In genomic region chr2:174613921-174614441, GRCm38 (mm10) we compare ENCODE assay signal across 11 mouse cellular contexts. TPM values are rescaled to one million over a fixed set of nuclear protein-coding genes. Genes with fewer than 3 reads are reported as not detected.
A peak's percentile ranks its signal among the peaks of the same experiment; 100 is the strongest.
DNase-seq lines count a peak whose midpoint lies in the region; ATAC-seq and TF ChIP-seq lines count a peak whose summit lies in the region.
"Had no signal": no experiment of that assay in that cellular context is flagged by ENCODE, and none has a peak within 500 bp of the region (broad histone marks: within the 10 kb centered on the region; RNA-seq: fewer than 3 reads in every experiment).

No protein-coding gene starts in this region.

- 0 out of 2 replicates have a peak, but pooled peaks have one; percentile 23 for ATAC-seq in heart, embryonic 16.5 days (replicated peaks; ENCODE audit: extremely low read depth, insufficient read depth, low FRiP score)
- ATAC-seq in monocyte, adult 5-6 weeks (replicated peaks; ENCODE audit: insufficient number of reproducible peaks, low FRiP score, low TSS enrichment, poor library complexity, severe bottlenecking) = peak; percentile 88
- ATAC-seq: forebrain, postnatal 0 days; midbrain, embryonic 13.5 days had no signal

- H3K4me3 ChIP-seq in heart, embryonic 16.5 days (ENCODE audit: low read length) = no peak overlapping the region
- H3K4me3 ChIP-seq in liver, adult 2 months (ENCODE audit: insufficient read depth, low read depth, low read length) = no peak overlapping the region
- H3K4me3 ChIP-seq: midbrain, embryonic 13.5 days had no signal

- H3K4me2 ChIP-seq in heart, embryonic 16.5 days (ENCODE audit: low read depth, low read length) = no peak overlapping the region
- H3K4me2 ChIP-seq: midbrain, embryonic 13.5 days had no signal

- TF ChIP-seq POLR2A in liver, adult 2 months (IDR thresholded peaks at IDR 0.05; ENCODE audit: extremely low read depth, insufficient read depth, low read length) = no peak

- no peak overlapping the region for H3K27ac ChIP-seq in heart, embryonic 16.5 days (ENCODE audit: low read length)
- no peak overlapping the region; the same call in 1 of the 2 replicates for H3K27ac ChIP-seq in liver, adult 2 months (replicated peaks; ENCODE audit: insufficient read depth, low read depth, low read length)
- H3K27ac ChIP-seq: midbrain, embryonic 13.5 days had no signal

- 55% methylated on average over 11 of the region's 11 CpGs for whole genome bisulfite sequencing in heart, embryonic 16.5 days
- 74% methylated on average over 11 of the region's 11 CpGs for WGBS in liver, adult 2 months

- TF ChIP-seq CTCF in liver, adult 2 months (IDR thresholded peaks at IDR 0.05; ENCODE audit: low read depth, low read length) = no peak

- no peaks in the 10 kb centered on the region for H3K27me3 ChIP-seq in heart, embryonic 16.5 days (ENCODE audit: control insufficient read depth, insufficient read depth, low read length)
- H3K27me3 ChIP-seq in liver, adult 2 months (ENCODE audit: control insufficient read depth, insufficient read depth, low read length) = no peaks in the 10 kb centered on the region
- H3K27me3 ChIP-seq: midbrain, embryonic 13.5 days had no signal

- H3K9ac ChIP-seq in heart, embryonic 16.5 days (ENCODE audit: low read length) = no peak overlapping the region
- no peak overlapping the region for H3K9ac ChIP-seq in liver, adult 2 months (ENCODE audit: low read depth, low read length)
- H3K9ac ChIP-seq: forebrain, postnatal 0 days; midbrain, embryonic 13.5 days had no signal

- no peaks in the 10 kb centered on the region for H3K9me3 ChIP-seq in heart, embryonic 16.5 days (replicated peaks; ENCODE audit: control insufficient read depth, low read length)
- H3K9me3 ChIP-seq: midbrain, embryonic 13.5 days had no signal

- intact Hi-C loops in heart, postnatal 36 days (cut with DNase I) = no loop called here

- H3K4me1 ChIP-seq in heart, embryonic 16.5 days (ENCODE audit: control insufficient read depth, insufficient read depth, low read length) = no peaks in the 10 kb centered on the region
- no peaks in the 10 kb centered on the region for H3K4me1 ChIP-seq in liver, adult 2 months (ENCODE audit: control insufficient read depth, insufficient read depth, low read length)
- H3K4me1 ChIP-seq: midbrain, embryonic 13.5 days had no signal

- no peaks in the 10 kb centered on the region for H3K79me2 ChIP-seq in liver, adult 2 months (ENCODE audit: control insufficient read depth, insufficient read depth, low read length)

- DNase-seq in heart, postnatal 36 days = no peak
- DNase-seq in liver, adult 2 months (ENCODE audit: extremely low read depth, low read depth, low spot score) = peak; percentile 16
- peak; percentile 74 for DNase-seq in thymus, postnatal 25 days
- no peak for DNase-seq in testis, postnatal 10 days (ENCODE audit: low spot score)
- DNase-seq in cerebellum, postnatal 14 days = no peak
- no peak for DNase-seq in cerebellum, adult 9-10 months
- DNase-seq: forebrain, postnatal 0 days; kidney, adult 11 months had no signal

- H3K36me3 ChIP-seq in heart, embryonic 16.5 days (ENCODE audit: control insufficient read depth, insufficient read depth) = no peaks in the 10 kb centered on the region
- H3K36me3 ChIP-seq in liver, adult 2 months (ENCODE audit: control insufficient read depth, insufficient read depth, low read length) = no peaks in the 10 kb centered on the region
- H3K36me3 ChIP-seq: midbrain, embryonic 13.5 days had no signal

RNA-seq across cellular contexts. Expression of gene Zfp831, which starts 29.4 kb away (rescaled TPM):
- 0.01 and 0.04 TPM in 2 replicates for polyA plus RNA-seq in heart, embryonic 16.5 days (2015; fragmentation: Nextera tagmentation; extraction: Ambion mirVana)
- under 1 TPM; 0.08 TPM for total RNA-seq in heart, postnatal 36 days (2021)
- total RNA-seq in liver, adult 2 months (2014; rRNA removed) = 0.09 and 0.13 TPM in 2 replicates
- 0.04 and 0.06 TPM in 2 replicates for polyA plus RNA-seq in liver, adult 2 months (2012; rRNA removed)
- 8.4 to 20.3 TPM (median 8.5 TPM) in 3 replicates for total RNA-seq in monocyte, adult 5-6 weeks (2017)

Comparison
In these comparisons a context has a peak if more than half of its experiments do, and no peak if none do; other contexts are left out.
1. DNase-seq: peak in liver, adult 2 months (single experiment) and thymus, postnatal 25 days (single experiment); none in heart, postnatal 36 days (0 of 2), testis, postnatal 10 days (single experiment), cerebellum, postnatal 14 days (0 of 2) and cerebellum, adult 9-10 months (single experiment).